Mouse (Mus musculus) G1E (cell line): ENCODE data around the gene Pde9a. TPM values are rescaled to one million over a fixed set of nuclear protein-coding genes. Genes with fewer than 3 reads are reported as not detected.

Source experiments
- ATAC-seq: 2 replicates; pipeline ENCODE4 v1.8.0; 2016; ENCODE audit warnings: mild to moderate bottlenecking; ENCODE audit not compliant: insufficient number of reproducible peaks, poor library complexity, low FRiP score, severe bottlenecking; ENCODE audit errors: extremely low read depth
- DNase-seq: peaks from one replicate; pipeline ENCODE4 v3.0.0; 2012; ENCODE audit warnings: low spot score
- H3K27me3 ChIP-seq: 2 replicates; pipeline ENCODE4 v1.6.1; 2012; ENCODE audit warnings: mild to moderate bottlenecking, low read length, inconsistent platforms; ENCODE audit not compliant: insufficient read depth
- H3K36me3 ChIP-seq: replicated peaks from 2 replicates; pipeline ENCODE3; 2012; ENCODE audit warnings: mild to moderate bottlenecking, inconsistent platforms
- H3K4me1 ChIP-seq: 2 replicates; pipeline ENCODE4 v1.6.1; 2012; ENCODE audit warnings: low read depth, low read length, inconsistent platforms, mixed read lengths; ENCODE audit not compliant: insufficient read depth
- H3K4me3 ChIP-seq: 2 replicates; pipeline ENCODE4 v1.5.1; 2012; ENCODE audit warnings: low read depth, mild to moderate bottlenecking, inconsistent platforms, low read length, moderate library complexity, mixed read lengths
- H3K9me3 ChIP-seq: replicated peaks from 2 replicates; pipeline ENCODE4 v1.6.1; 2012; ENCODE audit warnings: inconsistent platforms
- CTCF ChIP-seq: IDR thresholded peaks from 2 replicates; pipeline ENCODE4 v1.5.1; 2012; ENCODE audit warnings: low read depth, low read length, inconsistent platforms, mixed read lengths
- GATA1 ChIP-seq: IDR thresholded peaks from 2 replicates; pipeline ENCODE4 v1.6.1; 2012; ENCODE audit warnings: borderline replicate concordance, low read length, inconsistent platforms, mixed read lengths
- GATA2 ChIP-seq: IDR thresholded peaks from 2 replicates; pipeline ENCODE4 v1.6.1; 2012; ENCODE audit warnings: low read depth, low read length, inconsistent platforms, borderline replicate concordance
- POLR2AphosphoS5 ChIP-seq: IDR thresholded peaks from 2 replicates; pipeline ENCODE4 v1.6.1; 2012; ENCODE audit warnings: low read depth, low read length, inconsistent platforms; ENCODE audit not compliant: insufficient replicate concordance
- TAL1 ChIP-seq: conservative IDR thresholded peaks from 2 replicates; pipeline ENCODE4 v1.6.1; 2012; ENCODE audit warnings: low read depth, low read length, inconsistent platforms, mixed read lengths
- polyA plus RNA-seq: library from polyadenylated mRNA; stranded (reverse); fragments of >175 nt; gene quantifications from 2 replicates; pipeline ENCODE4 v1.2.3, GENCODE M21; 2012
- total RNA-seq, 2 experiments: library from RNA; stranded (forward) in 1 of 2; stranded (reverse) in 1 of 2; fragments of 200-1000 nt in 1 of 2; fragments of >200 nt in 1 of 2; fragmentation: Nextera tagmentation in 1 of 2; gene quantifications; 2 replicates each; pipeline ENCODE4 v1.2.3; 2014 to 2017

The Pde9a gene
- not detected in 2 replicates for total RNA-seq (2014; fragmentation: Nextera tagmentation)
- total RNA-seq (2017): 0.16 TPM in 1 of 2 replicates, not detected in the other
- not detected in 2 replicates for polyA plus RNA-seq

DNA sequence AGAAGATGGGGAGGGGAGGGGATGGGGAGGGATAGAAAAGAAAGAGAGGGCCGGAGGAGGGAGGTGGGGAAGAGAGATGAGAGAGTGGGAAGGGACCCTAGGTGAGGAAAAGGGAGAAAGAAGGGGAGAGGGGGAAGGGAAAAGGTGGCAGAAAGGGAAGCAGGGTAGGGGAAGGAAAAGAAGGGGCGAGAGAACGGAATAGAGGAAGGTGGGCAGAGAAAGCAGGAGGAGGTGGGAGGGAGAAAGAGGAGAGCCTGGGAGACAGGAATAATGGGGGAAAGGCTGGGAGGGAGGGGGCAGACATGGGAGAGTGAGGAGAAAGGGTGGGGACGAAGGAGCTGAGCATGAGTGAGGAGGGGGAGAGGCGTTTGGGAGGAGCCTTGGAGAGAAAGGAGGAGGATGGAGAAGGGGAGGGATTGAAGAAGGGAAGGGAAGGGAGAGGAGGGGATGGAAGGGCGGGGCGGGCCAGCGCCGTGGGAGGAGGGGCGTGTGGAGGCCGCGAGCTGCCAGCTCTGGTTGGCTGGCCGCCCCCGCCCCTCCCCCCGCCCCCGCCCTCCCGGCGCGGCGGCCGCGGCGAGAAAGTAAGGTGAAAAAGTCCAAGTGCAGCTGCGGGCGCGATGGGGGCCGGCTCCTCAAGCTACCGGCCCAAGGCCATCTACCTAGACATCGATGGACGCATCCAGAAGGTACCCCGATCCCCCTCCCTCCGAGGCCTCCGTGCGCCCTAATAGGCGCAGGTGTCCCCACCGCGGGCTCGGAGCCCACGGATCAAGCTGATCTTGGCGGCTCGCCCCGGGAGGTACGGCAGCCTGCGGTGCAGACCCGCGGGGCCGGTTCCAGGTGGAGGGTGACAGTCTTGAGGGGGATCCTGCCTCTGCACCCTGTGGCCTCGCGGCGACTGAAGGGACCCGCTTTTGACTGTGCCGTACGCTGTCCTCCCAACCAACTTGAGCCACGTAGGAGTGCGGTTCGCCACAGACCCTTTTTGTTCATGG, at the start of gene Pde9a:
TSS of gene Pde9a (plus strand) at position 540 of the 995 bp plus-strand sequence.
- no peak for ATAC-seq
- no peaks in the 10 kb centered on the region for H3K27me3 ChIP-seq
- peaks cover 71% of the 10 kb centered on the region for H3K9me3 ChIP-seq
- H3K4me3 ChIP-seq: no peak within 1 kb of the TSS; the same call in 1 of the 2 replicates
- TF ChIP-seq TAL1 (no peak), POLR2AphosphoS5 (no peak), GATA2 (no peak), GATA1 (no peak), CTCF (no peak)
- no peaks in the 10 kb centered on the region for H3K4me1 ChIP-seq
- no peak for DNase-seq
- no peaks in the 10 kb centered on the region for H3K36me3 ChIP-seq

DNA sequence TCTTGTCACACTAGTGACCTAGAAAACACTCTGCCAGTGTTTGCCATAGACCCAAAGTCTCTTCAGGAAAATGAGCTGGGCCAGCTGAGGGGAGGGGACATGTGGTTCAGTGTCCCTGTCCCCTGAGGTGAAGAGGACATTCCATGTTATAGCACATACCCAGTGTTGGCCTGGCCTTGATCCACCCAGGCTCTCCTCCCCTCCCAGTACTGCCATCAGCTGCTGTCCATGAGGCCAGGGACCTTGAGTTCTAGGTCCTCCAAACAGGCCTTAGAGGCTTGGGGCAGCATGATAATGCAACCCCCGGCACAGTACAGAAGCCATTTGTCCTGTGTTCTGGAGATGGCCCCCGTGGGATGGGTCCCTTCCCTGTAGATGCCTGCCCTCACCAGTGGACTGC, 46.2 kb upstream of the Pde9a start:
- no peaks in the 10 kb centered on the region for H3K27me3 ChIP-seq
- H3K9me3 ChIP-seq: peaks cover 79% of the 10 kb centered on the region
- H3K4me1 ChIP-seq: no peaks in the 10 kb centered on the region
- TF ChIP-seq GATA2: no peak
- TF ChIP-seq TAL1: no peak
- no peak for TF ChIP-seq CTCF
- TF ChIP-seq POLR2AphosphoS5: no peak
- no peak for TF ChIP-seq GATA1
- H3K4me3 ChIP-seq: no peak overlapping the region
- DNase-seq: no peak
- H3K36me3 ChIP-seq: no peaks in the 10 kb centered on the region
- ATAC-seq: no peak

DNA sequence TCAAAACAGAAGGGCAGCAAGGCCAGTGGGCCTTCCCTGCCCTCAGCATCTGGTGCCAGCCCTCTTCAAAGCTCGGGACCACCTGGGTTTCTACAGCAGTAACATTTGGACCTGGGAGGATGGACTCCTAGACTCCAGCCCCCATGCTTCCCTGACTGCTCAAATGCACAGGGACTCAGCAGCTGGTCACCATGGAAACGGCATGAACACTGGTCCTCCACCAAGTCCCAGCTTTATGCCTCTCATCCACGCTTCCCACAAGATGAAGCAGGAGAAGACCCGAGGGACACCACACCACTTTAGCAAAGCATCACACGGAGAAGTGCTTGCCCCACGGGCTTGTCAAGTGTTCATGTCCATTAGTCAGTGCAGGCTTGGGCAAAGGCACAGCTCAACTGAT, 43.8 kb upstream of the Pde9a start:
- no peak overlapping the region for H3K4me3 ChIP-seq
- DNase-seq (no peak), ATAC-seq (no peak)
- no peaks in the 10 kb centered on the region for H3K4me1 ChIP-seq
- TF ChIP-seq TAL1: no peak
- TF ChIP-seq CTCF: no peak
- no peak for TF ChIP-seq GATA2
- TF ChIP-seq GATA1: no peak
- TF ChIP-seq POLR2AphosphoS5: no peak
- H3K36me3 ChIP-seq: no peaks in the 10 kb centered on the region
- peaks cover 78% of the 10 kb centered on the region for H3K9me3 ChIP-seq
- H3K27me3 ChIP-seq: no peaks in the 10 kb centered on the region

DNA sequence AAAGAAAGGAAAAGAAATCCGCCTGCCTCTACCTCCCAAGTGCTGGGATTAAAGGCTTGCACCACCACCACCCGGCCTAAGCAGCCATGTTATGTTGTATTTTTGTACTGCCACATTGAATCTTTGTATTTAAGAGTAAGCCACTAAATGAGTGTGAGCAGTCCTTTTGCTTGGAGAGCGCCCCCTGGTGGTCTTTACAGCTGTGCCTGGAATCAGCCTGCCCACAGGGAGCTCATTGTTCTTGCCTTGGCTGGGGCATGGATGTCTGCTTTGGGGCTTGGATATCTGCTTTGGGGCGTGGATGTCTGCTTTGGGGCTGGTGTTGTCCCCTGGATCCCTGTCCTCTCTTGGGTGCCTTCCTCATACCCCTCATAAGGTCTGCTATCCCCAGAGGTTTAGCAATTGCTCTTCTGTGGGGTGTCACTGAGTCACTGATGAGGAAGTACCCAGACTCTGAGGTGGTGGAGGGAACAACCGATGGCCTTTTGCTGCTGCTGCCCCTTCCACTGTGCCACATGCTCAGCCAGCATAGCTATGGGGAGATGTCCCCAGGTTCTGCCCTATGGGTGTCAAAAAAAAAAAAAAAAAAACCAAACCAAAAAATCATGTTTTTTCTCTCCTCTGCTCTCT, 41.7 kb upstream of the Pde9a start:
- Histone ChIP-seq H3K27me3 (no peaks in the 10 kb centered on the region), H3K9me3 (peaks cover 77% of the 10 kb centered on the region), H3K4me3 (no peak overlapping the region), H3K4me1 (no peaks in the 10 kb centered on the region), H3K36me3 (no peaks in the 10 kb centered on the region)
- no peak for DNase-seq
- ATAC-seq: no peak
- TF ChIP-seq POLR2AphosphoS5: no peak
- no peak for TF ChIP-seq CTCF
- TF ChIP-seq TAL1: no peak
- TF ChIP-seq GATA1: no peak

DNA sequence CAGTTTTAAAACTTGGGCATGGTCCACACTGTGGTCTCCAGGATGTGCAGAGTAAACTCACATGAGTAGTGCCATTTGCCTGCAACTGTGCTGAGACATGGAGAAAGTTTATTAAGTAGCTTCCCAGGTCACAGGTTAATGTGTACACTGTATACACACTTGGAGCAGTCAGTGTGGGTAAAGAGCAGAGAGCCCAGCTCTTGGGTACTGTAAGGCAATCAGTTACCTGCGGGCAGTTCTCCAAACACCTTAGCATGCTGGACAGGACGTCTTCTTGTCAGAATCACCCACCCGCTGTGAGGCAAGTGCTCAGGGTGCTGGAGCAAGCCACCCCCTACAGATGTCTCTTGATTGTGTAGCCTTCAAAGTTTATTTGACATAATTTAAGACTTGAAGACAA, 41.2 kb upstream of the Pde9a start:
- Histone ChIP-seq H3K36me3 (no peaks in the 10 kb centered on the region), H3K4me3 (no peak overlapping the region), H3K27me3 (no peaks in the 10 kb centered on the region), H3K9me3 (peaks cover 77% of the 10 kb centered on the region), H3K4me1 (no peaks in the 10 kb centered on the region)
- TF ChIP-seq GATA1 (no peak), GATA2 (no peak), POLR2AphosphoS5 (no peak), TAL1 (no peak), CTCF (no peak)
- ATAC-seq: no peak
- DNase-seq: no peak

DNA sequence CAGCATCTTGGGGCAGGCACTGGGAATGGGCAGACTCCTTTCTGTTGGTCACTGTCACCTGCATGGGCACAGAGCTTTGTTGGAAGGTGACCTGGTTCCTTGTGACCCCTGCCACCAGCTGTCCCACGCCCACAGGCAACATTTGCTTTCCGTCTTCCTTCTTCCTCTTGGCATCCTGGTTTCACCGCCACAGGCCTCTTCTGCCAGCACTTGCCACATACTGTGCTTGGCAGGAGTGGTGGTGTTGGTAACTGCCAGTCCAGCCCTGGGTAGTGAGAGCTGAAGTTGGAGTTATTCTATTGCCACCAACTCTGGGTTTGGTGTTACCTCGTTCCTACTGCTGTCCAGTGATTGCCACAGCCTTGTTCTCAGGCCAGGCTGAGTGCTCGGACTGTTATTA, 37.9 kb upstream of the Pde9a start:
- no peak for DNase-seq
- Histone ChIP-seq H3K4me1 (no peaks in the 10 kb centered on the region), H3K27me3 (no peaks in the 10 kb centered on the region), H3K36me3 (no peaks in the 10 kb centered on the region), H3K4me3 (no peak overlapping the region), H3K9me3 (peaks cover 73% of the 10 kb centered on the region)
- ATAC-seq: no peak
- TF ChIP-seq POLR2AphosphoS5 (no peak), TAL1 (no peak), GATA1 (no peak), GATA2 (no peak), CTCF (no peak)
